Mouse (Mus musculus): ENCODE results near the gene Trim72. TPM values are rescaled to one million over a fixed set of nuclear protein-coding genes. Genes with fewer than 3 reads are reported as not detected.

The Trim72 gene
- polyA plus RNA-seq, 1 experiment from 2014 or later, result not detected

DNA sequence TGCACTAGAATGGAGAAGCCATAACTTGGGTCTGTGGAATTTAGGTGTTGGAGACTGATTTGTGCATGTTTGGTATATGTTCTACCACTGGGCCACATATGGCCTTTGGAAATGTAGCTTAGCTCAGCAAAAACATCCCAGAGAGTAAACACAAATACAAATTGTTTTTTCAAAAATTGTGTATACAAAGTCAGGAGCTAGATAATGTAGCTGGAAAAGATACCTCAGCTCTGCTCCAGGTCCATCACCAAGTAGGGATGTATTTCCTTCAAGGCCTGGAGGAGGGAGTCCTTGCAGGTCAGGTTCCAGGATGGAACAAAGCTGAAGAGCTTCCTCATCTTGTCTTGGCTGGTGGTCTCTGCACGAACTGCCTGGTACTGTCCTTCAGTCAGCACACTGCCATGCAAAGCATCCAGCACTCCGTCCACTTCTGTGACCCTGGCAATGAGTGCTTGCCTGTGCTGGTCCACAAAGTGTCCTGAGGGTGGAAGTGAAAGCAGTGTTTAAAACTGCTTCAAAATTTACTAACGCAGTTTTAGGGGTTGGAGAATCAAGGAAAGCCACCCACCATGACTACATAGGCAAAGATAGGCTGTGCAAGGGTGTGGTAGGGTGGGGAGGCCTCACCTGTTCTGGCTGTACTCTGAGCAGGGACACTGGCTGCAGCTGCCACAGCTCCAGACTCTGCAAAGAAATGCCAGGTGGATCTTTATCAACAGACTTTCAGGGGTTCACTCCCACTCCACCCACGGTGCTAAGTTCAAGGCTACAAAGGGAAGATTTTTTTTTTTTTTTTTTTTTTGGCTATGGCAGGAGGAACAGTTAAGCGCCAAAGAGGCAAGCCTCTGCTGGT is 11.0 kb upstream of the Trim72 start:
- 53% methylated on average over 5 of the region's 5 CpGs for WGBS
- Histone ChIP-seq H3K9ac (peak overlapping the region; percentile 43; the same call in 1 of the 2 replicates), H3K27ac (replicated peaks) (no peak overlapping the region), H3K4me3 (0 out of 2 replicates have a peak overlapping the region, but pooled peaks have one; percentile 20), H3K9me3 (no peaks in the 10 kb centered on the region), H3K36me3 (peaks cover 39% of the 10 kb centered on the region), H3K27me3 (no peaks in the 10 kb centered on the region), H3K4me1 (replicated peaks) (no peaks in the 10 kb centered on the region), H3K4me2 (peak overlapping the region; percentile 48)
- 0 out of 2 replicates have a peak, but pooled peaks have one; percentile 30 for ATAC-seq (ENCODE audit: low read depth)

DNA sequence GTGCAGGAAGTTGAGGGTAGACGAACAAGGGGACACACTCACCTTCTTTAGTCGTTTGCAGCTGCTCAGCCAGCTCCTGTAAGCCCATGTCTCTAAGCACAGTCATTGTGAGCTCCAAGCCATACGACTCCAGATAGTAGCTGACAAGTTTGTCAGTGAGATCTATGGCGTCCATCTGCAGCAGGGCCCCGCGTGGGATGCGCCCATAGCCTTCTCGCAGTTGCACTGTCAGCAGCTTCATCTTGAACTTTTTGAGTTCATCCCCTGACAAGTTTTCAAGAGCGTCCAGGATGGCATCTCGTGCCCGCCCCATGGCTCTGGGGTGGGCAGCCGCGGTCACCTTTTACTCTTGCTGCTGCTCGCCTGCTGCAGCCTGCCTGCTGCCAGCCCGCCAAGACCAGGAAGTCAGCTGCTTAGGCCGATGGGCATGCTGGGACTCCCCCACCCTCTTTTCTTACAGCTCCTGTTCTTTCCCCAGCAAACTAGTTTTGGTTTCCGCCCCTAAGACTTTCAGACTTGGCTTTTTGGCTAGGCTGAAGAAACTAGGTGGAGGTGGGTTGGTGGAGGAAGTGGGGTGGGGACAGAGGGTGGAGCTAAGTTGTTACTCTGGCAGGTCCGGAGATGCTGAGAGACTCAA is 10.3 kb upstream of the Trim72 start, which contains the start of gene Pycard:
Gene Pycard (minus strand): TSS at position 527 of the 637 bp plus-strand sequence.
- WGBS, result 20% methylated on average over 18 of the region's 18 CpGs
- Histone ChIP-seq H3K36me3 (peaks cover 31% of the 10 kb centered on the region), H3K4me1 (replicated peaks) (no peaks in the 10 kb centered on the region), H3K27ac (replicated peaks) (no peak within 1 kb of the TSS), H3K27me3 (no peaks in the 10 kb centered on the region), H3K9ac (peak within 1 kb of the TSS; percentile 43; the same call in 1 of the 2 replicates), H3K4me3 (peak within 1 kb of the TSS; percentile 20), H3K9me3 (no peaks in the 10 kb centered on the region), H3K4me2 (peak within 1 kb of the TSS; percentile 48)
- 0 out of 2 replicates have a peak, but pooled peaks have one; percentile 4 for ATAC-seq (ENCODE audit: low read depth)

DNA sequence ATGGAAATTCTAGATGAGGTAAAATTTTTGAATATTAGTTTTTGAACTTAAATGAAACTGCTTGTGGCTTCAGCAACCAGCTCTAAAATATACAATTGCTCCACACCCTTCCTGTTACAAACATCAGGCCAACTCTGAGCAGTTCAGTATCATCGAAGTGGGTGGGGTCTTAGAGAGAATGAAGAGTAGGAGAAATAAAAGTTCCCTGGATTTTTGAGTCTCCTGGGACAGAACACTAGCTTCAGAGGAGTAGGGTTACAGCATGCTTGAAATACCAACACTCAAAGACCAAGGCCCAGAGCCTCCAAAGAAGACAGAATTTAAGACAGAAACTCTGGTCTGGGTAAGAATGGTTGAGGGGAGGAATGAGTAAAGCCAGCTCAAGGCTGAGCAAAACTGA is 4.3 kb upstream of the Trim72 start:
- no peak overlapping the region for H3K4me3 ChIP-seq
- no peaks in the 10 kb centered on the region for H3K9me3 ChIP-seq
- no peak for ATAC-seq (ENCODE audit: low read depth)
- H3K27me3 ChIP-seq, result peaks cover 5% of the 10 kb centered on the region; the same call in 1 of the 2 replicates
- peaks cover 2% of the 10 kb centered on the region; the same call in 1 of the 2 replicates for H3K4me1 ChIP-seq (replicated peaks)
- no peak overlapping the region for H3K27ac ChIP-seq (replicated peaks)
- no peaks in the 10 kb centered on the region for H3K36me3 ChIP-seq
- WGBS, result 92% methylated on average over 1 of the region's 1 CpGs
- no peak overlapping the region for H3K9ac ChIP-seq
- H3K4me2 ChIP-seq, result no peak overlapping the region

DNA sequence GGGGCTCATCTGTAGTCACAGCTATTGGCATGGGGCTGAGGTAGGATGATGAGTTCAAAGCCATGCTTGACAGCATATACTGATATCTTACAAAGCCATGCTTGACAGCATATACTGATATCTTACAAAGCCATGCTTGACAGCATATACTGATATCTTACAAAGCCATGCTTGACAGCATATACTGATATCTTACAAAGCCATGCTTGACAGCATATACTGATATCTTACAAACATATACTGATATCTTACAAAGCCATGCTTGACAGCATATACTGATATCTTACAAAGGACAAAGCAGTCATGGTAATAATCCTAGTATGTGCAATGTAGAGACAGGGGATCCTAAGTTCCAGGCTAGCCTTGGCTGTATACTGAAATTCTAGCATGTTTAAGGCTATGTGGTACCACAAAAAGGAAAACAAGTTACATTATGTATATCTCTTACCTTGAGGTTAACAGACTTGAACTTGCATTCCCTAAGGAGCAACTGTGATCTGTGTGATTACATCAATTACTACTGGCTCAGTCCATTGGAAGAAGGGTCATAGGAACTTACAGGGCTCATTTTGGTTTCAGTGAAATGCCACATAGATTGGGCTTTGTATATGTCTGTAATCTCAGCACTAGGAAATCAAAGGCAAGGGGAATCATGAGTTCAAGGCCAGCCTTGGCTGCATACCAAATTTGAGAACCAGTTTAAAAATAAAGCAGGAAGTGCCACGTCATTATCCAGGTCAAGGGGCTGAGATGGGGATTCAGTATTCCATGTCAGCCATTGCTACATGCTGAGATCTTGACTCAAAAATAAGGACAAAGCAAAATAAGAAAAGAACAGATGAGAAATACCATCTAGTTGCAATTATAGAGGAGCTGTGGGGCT is 3.4 kb upstream of the Trim72 start:
- no peaks in the 10 kb centered on the region for H3K36me3 ChIP-seq
- H3K27me3 ChIP-seq, result peaks cover 12% of the 10 kb centered on the region
- no peak for ATAC-seq (ENCODE audit: low read depth)
- H3K9ac ChIP-seq, result no peak overlapping the region
- 76% methylated on average over 1 of the region's 1 CpGs for WGBS
- peaks cover 7% of the 10 kb centered on the region; the same call in 1 of the 2 replicates for H3K4me1 ChIP-seq (replicated peaks)
- H3K4me3 ChIP-seq, result no peak overlapping the region
- no peak overlapping the region for H3K27ac ChIP-seq (replicated peaks)
- no peak overlapping the region for H3K4me2 ChIP-seq
- H3K9me3 ChIP-seq, result no peaks in the 10 kb centered on the region

DNA sequence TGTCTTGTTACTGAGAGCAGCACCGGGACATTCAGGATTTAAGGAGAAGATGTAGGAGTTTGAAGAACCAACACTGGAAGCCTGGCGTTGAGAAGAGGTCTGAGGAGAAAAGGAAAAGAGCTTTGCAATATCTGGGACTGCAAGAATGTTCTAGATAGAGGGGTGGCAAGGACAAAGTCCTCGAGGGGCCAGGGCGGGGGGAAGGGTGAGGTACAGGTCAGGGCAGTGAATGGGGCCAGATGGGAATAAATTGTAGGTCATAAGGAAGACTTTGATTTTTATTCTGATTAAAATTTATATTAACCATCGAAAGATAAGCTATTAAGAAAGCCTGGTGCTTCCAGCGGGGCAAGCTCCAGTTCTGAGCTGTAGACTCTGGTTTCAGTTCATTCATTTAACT is 651 bp upstream of the Trim72 start:
- Histone ChIP-seq H3K4me1 (replicated peaks) (peaks cover 7% of the 10 kb centered on the region; the same call in 1 of the 2 replicates), H3K4me2 (no peak overlapping the region), H3K36me3 (no peaks in the 10 kb centered on the region), H3K27me3 (peaks cover 12% of the 10 kb centered on the region), H3K9ac (no peak overlapping the region), H3K4me3 (no peak overlapping the region), H3K9me3 (no peaks in the 10 kb centered on the region), H3K27ac (replicated peaks) (no peak overlapping the region)
- 88% methylated on average over 6 of the region's 6 CpGs for WGBS
- no peak for ATAC-seq (ENCODE audit: low read depth)

DNA sequence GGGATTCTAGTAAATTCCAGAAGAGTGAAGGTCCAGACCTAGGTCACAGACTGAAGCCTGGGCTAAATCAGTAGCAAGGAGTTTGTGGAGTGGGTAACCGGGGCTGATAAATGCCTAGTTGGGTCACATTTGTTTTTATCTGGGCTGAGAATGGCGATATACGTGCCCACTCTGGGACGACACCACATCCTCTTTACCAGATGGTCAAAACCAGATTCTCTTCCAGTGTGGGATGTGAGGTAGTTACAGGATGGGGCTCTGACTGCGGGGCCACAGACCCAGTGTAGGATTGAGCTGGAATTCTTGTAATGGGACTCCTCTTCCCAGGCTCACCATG is 369 bp downstream of the Trim72 start:
- no peak for ATAC-seq (ENCODE audit: low read depth)
- Histone ChIP-seq H3K9me3 (no peaks in the 10 kb centered on the region), H3K27me3 (peaks cover 12% of the 10 kb centered on the region), H3K9ac (no peak overlapping the region), H3K4me1 (replicated peaks) (peaks cover 7% of the 10 kb centered on the region; the same call in 1 of the 2 replicates), H3K27ac (replicated peaks) (no peak overlapping the region), H3K36me3 (no peaks in the 10 kb centered on the region), H3K4me3 (no peak overlapping the region), H3K4me2 (no peak overlapping the region)
- 81% methylated on average over 5 of the region's 5 CpGs for WGBS

DNA sequence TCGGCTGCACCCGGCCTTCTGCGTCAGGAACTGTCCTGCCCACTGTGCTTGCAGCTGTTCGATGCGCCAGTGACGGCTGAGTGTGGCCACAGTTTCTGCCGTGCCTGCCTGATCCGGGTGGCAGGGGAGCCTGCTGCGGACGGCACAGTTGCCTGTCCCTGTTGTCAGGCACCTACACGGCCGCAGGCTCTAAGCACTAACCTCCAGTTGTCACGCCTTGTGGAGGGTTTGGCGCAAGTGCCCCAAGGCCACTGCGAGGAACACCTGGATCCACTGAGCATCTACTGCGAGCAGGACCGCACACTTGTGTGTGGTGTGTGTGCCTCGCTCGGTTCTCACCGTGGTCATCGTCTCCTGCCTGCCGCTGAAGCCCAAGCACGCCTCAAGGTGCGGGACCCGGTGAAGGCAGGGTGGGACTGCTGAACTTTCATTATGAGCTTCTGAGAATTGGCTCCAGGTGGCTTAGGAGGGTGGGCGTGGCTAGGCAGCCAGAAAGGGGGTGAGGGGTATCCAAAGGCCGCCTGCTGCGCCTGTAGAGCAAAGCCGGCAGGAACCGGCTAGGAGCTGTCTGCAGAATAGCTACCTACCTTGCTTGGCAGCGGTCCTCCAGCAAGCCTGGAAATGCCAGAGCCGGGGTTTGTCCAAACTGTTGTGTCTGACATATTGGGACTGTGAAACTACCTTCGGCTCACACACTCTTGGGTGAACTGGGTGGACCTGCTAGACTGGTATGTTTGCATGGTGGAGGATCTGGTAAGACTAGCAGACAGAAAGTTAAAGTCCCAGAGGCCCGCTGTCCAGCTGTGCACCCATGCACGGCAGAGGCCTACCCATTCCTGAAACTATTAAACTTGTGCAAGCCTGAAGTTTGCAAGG is 976 bp downstream of the Trim72 start:
- Histone ChIP-seq H3K36me3 (no peaks in the 10 kb centered on the region), H3K4me1 (replicated peaks) (peaks cover 7% of the 10 kb centered on the region; the same call in 1 of the 2 replicates), H3K27me3 (peaks cover 12% of the 10 kb centered on the region), H3K9ac (no peak overlapping the region), H3K4me2 (peak overlapping the region; percentile 2), H3K27ac (replicated peaks) (no peak overlapping the region), H3K9me3 (no peaks in the 10 kb centered on the region), H3K4me3 (no peak overlapping the region)
- 28% methylated on average over 35 of the region's 35 CpGs for WGBS
- no peak for ATAC-seq (ENCODE audit: low read depth)

DNA sequence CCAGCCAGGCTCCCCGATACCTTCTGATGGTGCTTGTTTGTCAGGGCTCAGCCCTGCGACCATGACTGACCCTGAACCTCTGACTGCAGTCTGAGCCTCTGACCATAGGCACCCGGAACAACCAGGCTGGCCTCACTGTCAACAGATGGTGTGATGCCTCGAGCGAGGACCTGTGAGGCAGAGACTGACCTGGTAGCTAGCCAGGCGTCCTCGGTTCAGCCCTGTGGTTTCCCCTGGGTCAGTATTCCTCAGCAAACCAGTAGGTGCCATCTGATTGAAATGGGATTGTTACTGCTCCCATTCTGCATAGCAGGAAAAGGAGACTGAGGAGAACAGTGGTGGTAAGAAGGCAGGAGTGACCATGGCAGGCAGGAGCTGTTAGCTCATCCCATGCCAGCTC is 2.4 kb downstream of the Trim72 start:
- WGBS, result 89% methylated on average over 7 of the region's 7 CpGs
- no peak for ATAC-seq (ENCODE audit: low read depth)

DNA sequence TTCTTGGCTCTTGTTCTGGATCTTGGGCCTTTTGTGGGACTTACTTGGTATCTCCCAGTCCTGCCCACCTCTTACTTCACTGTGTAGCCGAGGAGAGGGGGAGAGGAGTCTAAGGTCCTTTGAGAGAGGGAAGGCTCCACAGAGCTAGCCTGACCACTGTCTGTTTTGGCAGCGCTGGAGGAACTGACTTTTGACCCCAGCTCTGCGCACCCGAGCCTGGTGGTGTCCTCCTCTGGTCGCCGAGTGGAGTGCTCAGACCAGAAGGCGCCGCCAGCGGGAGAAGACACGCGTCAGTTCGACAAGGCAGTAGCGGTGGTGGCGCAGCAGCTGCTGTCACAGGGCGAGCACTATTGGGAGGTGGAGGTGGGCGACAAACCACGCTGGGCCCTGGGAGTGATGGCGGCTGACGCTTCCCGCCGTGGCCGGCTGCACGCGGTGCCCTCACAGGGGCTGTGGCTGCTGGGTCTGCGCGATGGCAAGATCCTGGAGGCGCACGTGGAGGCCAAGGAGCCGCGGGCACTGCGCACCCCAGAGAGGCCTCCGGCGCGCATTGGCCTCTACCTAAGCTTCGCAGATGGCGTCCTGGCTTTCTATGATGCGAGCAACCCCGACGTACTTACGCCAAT is 6.1 kb downstream of the Trim72 start:
- Histone ChIP-seq H3K27me3 (peaks cover 4% of the 10 kb centered on the region; the same call in 1 of the 2 replicates), H3K4me2 (peak overlapping the region; percentile 25), H3K9me3 (no peaks in the 10 kb centered on the region), H3K9ac (no peak overlapping the region), H3K4me3 (no peak overlapping the region), H3K27ac (replicated peaks) (no peak overlapping the region), H3K4me1 (replicated peaks) (peaks cover under 1% of the 10 kb centered on the region; the same call in 1 of the 2 replicates), H3K36me3 (no peaks in the 10 kb centered on the region)
- WGBS, result 54% methylated on average over 40 of the region's 40 CpGs
- no peak for ATAC-seq (ENCODE audit: low read depth)

More for the DNA sequence above, 2.4 kb downstream of the Trim72 start:
- no peak overlapping the region for H3K4me2 ChIP-seq
- H3K27ac ChIP-seq (replicated peaks), result no peak overlapping the region
- no peaks in the 10 kb centered on the region for H3K9me3 ChIP-seq
- H3K36me3 ChIP-seq, result no peaks in the 10 kb centered on the region
- peaks cover 12% of the 10 kb centered on the region for H3K27me3 ChIP-seq
- peaks cover 7% of the 10 kb centered on the region; the same call in 1 of the 2 replicates for H3K4me1 ChIP-seq (replicated peaks)
- no peak overlapping the region for H3K4me3 ChIP-seq
- no peak overlapping the region for H3K9ac ChIP-seq

DNA sequence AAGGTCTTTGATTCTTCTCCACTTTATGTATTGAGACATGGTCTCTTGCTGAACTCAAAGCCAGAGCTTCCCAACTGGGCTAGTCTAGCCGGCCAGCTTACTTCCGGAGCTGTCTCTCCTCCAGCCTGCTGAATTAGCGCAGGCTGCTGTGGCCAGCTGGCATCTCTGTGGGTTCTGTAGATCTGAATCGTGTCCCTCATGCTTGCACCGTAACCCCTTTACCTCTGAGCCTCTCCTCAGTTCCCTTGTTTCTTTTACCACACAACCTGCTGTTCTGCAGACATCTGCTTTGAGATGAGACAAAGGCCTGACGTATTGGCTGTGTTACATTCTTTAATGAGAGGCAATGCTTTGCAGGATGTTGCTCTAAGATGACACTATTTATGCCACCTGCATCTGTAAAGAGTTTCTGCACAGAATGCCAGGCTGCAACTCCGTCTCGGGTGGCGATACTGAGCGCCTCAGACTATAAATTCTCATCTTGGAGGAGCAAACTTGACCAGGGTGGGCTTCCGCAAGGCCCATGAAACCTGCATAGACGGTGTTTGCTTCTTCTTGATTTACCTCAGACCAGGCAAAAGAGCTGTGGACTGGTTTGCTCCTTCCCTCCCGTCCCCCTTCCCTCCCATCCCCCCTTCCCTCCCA is 8.5 kb downstream of the Trim72 start:
- Histone ChIP-seq H3K27ac (replicated peaks) (no peak overlapping the region), H3K4me1 (replicated peaks) (no peaks in the 10 kb centered on the region), H3K27me3 (no peaks in the 10 kb centered on the region), H3K4me2 (no peak overlapping the region), H3K36me3 (no peaks in the 10 kb centered on the region), H3K4me3 (no peak overlapping the region), H3K9ac (no peak overlapping the region), H3K9me3 (no peaks in the 10 kb centered on the region)
- no peak for ATAC-seq (ENCODE audit: low read depth)
- 58% methylated on average over 13 of the region's 13 CpGs for WGBS
